Mouse (Mus musculus): ENCODE data around the gene Hpn.

DNA sequence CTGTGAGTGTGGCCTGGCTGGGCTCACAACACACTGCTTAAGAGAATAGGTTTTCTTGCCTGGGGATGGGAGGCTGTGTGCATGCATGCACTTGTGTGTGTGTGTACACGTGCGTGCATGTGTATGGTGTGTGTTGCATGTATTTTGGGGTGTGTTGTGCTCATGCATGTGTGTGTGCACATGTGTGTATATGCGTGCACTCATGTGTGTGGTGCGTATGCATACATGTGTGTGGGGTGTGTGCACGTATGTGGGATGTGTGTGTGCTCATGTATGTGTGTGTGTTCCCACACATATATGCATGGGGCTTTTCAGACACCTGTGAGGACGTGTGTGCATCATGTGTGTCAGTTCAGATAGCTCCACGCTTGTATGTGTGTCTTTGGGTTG, 54.5 kb downstream of the Hpn start:
- TF ChIP-seq POLR2A (IDR thresholded peaks at IDR 0.05; ENCODE audit: low read depth, low read length) (no peak), CTCF (IDR thresholded peaks at IDR 0.05; ENCODE audit: extremely low read depth, insufficient read depth, insufficient read length, insufficient replicate concordance) (no peak)
